Mouse (Mus musculus) hindbrain, embryonic 15.5 days (tissue): ENCODE results near the gene Ppp2r5c. TPM values are rescaled to one million over a fixed set of nuclear protein-coding genes. Genes with fewer than 3 reads are reported as not detected.
A peak's percentile ranks its signal among the peaks of the same experiment; 100 is the strongest.

Experiments used
- ATAC-seq: fragments of 200-750 bp; cut with Nextera tagmentation; 2 replicates; pipeline ENCODE4 v1.8.0; 2017; ENCODE audit warnings: low read depth, moderate number of reproducible peaks, moderate TSS enrichment; ENCODE audit not compliant: low FRiP score
- H3K27ac ChIP-seq: fragments of 300-500 bp; sonication (generic); replicated peaks from 2 replicates; pipeline ENCODE4 v1.5.1; 2015; ENCODE audit warnings: mild to moderate bottlenecking, inconsistent platforms
- H3K27me3 ChIP-seq: fragments of 300-500 bp; sonication (generic); 2 replicates; pipeline ENCODE4 v1.6.1; 2015; ENCODE audit warnings: control low read depth, inconsistent platforms
- H3K36me3 ChIP-seq: fragments of 300-500 bp; sonication (generic); 2 replicates; pipeline ENCODE4 v1.6.1; 2015; ENCODE audit warnings: control low read depth, inconsistent platforms
- H3K4me1 ChIP-seq: fragments of 300-500 bp; sonication (generic); replicated peaks from 2 replicates; pipeline ENCODE4 v1.6.1; 2015; ENCODE audit warnings: control low read depth, inconsistent platforms
- H3K4me2 ChIP-seq: fragments of 300-500 bp; sonication (generic); 2 replicates; pipeline ENCODE4 v1.6.1; 2015; ENCODE audit warnings: moderate library complexity, mild to moderate bottlenecking, inconsistent platforms
- H3K4me3 ChIP-seq: fragments of 300-500 bp; sonication (generic); 2 replicates; pipeline ENCODE4 v1.5.1; 2015; ENCODE audit warnings: mild to moderate bottlenecking, inconsistent platforms
- H3K9ac ChIP-seq: fragments of 300-500 bp; sonication (generic); 2 replicates; pipeline ENCODE4 v1.6.1; 2015; ENCODE audit warnings: inconsistent platforms
- H3K9me3 ChIP-seq: fragments of 300-500 bp; sonication (generic); 2 replicates; pipeline ENCODE4 v1.6.1; 2016; ENCODE audit warnings: control low read depth, inconsistent platforms
- WGBS: fragments of 180-500 bp; shearing (Covaris S2); methylation state at CpG from one replicate; pipeline ENCODE4 v1.1.7; 2015; 5-methylcytosine and 5-hydroxymethylcytosine counted together
- polyA plus RNA-seq: library from polyadenylated mRNA; unstranded; fragments of >200 nt; fragmentation: Nextera tagmentation; extraction: Ambion mirVana; gene quantifications from 2 replicates; pipeline ENCODE4 v1.2.1, GENCODE M21; 2015

Gene Ppp2r5c
- polyA plus RNA-seq, 1 experiment from 2014 or later, result 143 TPM

- Histone ChIP-seq H3K4me3 (no peak overlapping the region), H3K4me1 (peaks cover under 1% of the 10 kb centered on the region), H3K9ac (no peak overlapping the region), H3K36me3 (no peaks in the 10 kb centered on the region; the same call in 1 of the 2 replicates), H3K9me3 (no peaks in the 10 kb centered on the region), H3K4me2 (no peak overlapping the region), H3K27me3 (no peaks in the 10 kb centered on the region), H3K27ac (no peak overlapping the region)
- no peak for ATAC-seq
- 81% methylated on average over 9 of the region's 9 CpGs for WGBS
Measured at GRCm38 (mm10) chr12:110478601-110479008, 31.7 kb downstream of the Ppp2r5c start.

GRCm38 (mm10) chr12:110479268-110479667 is 32.3 kb downstream of the Ppp2r5c start:
- 81% methylated on average over 12 of the region's 12 CpGs for whole genome bisulfite sequencing
- H3K36me3 ChIP-seq, result no peaks in the 10 kb centered on the region; the same call in 1 of the 2 replicates
- H3K27ac ChIP-seq, result no peak overlapping the region
- no peaks in the 10 kb centered on the region for H3K27me3 ChIP-seq
- no peak overlapping the region for H3K4me2 ChIP-seq
- H3K4me1 ChIP-seq, result peaks cover 7% of the 10 kb centered on the region
- no peaks in the 10 kb centered on the region for H3K9me3 ChIP-seq
- H3K9ac ChIP-seq, result no peak overlapping the region
- ATAC-seq, result no peak
- H3K4me3 ChIP-seq, result no peak overlapping the region

GRCm38 (mm10) chr12:110480701-110481100 is 33.8 kb downstream of the Ppp2r5c start:
- Histone ChIP-seq H3K27me3 (no peaks in the 10 kb centered on the region), H3K9ac (no peak overlapping the region), H3K4me2 (no peak overlapping the region), H3K36me3 (no peaks in the 10 kb centered on the region; the same call in 1 of the 2 replicates), H3K4me3 (no peak overlapping the region), H3K9me3 (no peaks in the 10 kb centered on the region), H3K27ac (no peak overlapping the region), H3K4me1 (peaks cover 16% of the 10 kb centered on the region)
- ATAC-seq, result no peak
- 85% methylated on average over 4 of the region's 4 CpGs for WGBS

GRCm38 (mm10) chr12:110483761-110484160 is 36.8 kb downstream of the Ppp2r5c start:
- no peak for ATAC-seq
- Histone ChIP-seq H3K4me3 (no peak overlapping the region), H3K9ac (no peak overlapping the region), H3K27ac (no peak overlapping the region), H3K27me3 (no peaks in the 10 kb centered on the region), H3K4me1 (peaks cover 39% of the 10 kb centered on the region), H3K36me3 (no peaks in the 10 kb centered on the region), H3K4me2 (no peak overlapping the region), H3K9me3 (no peaks in the 10 kb centered on the region)
- WGBS, result 34% methylated on average over 6 of the region's 6 CpGs

- Histone ChIP-seq H3K27ac (peak overlapping the region; percentile 98), H3K9ac (peak overlapping the region; percentile 84), H3K27me3 (no peaks in the 10 kb centered on the region), H3K4me2 (peak overlapping the region; percentile 87), H3K4me3 (peak overlapping the region; percentile 77), H3K9me3 (no peaks in the 10 kb centered on the region), H3K4me1 (peaks cover 39% of the 10 kb centered on the region), H3K36me3 (no peaks in the 10 kb centered on the region)
- 3% methylated on average over 17 of the region's 17 CpGs for WGBS
- peak; percentile 48 for ATAC-seq
Measured at GRCm38 (mm10) chr12:110484824-110485584, 38.1 kb downstream of the Ppp2r5c start.

DNA sequence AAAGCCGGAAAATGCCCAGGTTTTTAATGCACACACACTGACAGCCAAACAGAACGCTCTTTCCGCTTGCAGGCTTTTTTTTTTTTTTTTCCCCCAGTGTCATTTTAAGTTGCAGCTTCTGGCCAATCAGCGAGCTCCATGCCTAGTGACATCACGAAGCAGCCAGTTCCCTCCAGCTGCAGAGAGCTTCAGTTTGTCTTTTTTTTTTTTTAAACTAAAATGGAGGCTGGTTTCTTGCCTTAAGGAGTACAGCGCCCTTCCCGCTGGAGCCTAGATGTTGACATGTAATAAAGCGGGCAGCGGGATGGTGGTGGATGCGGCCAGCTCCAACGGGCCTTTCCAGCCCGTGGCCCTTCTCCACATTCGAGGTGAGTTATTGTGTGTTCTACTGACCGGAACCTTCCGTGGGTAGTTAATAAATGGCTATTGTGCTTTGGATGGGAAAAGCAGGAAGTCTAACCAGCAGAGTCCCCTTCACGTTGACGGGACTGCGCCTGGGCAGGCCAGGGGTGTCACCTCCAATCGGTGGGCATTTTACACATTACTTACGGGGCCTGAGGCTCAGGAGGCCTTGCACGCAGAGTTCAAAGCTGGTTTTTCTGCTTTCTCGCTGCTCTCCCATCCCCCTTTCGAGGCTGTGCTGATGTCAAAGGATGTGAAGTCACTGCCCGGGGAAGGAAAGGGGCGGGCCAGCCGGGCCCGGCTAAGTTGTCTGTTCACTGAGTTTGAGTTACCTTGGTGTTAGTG is 38.8 kb downstream of the Ppp2r5c start:
- no peaks in the 10 kb centered on the region for H3K27me3 ChIP-seq
- peak; percentile 85 for ATAC-seq
- peak overlapping the region; percentile 87 for H3K4me2 ChIP-seq
- peak overlapping the region; percentile 84 for H3K9ac ChIP-seq
- peak overlapping the region; percentile 98 for H3K27ac ChIP-seq
- peaks cover 39% of the 10 kb centered on the region for H3K4me1 ChIP-seq
- WGBS, result under 1% methylated on average over 27 of the region's 27 CpGs
- H3K9me3 ChIP-seq, result no peaks in the 10 kb centered on the region
- no peaks in the 10 kb centered on the region for H3K36me3 ChIP-seq
- H3K4me3 ChIP-seq, result peak overlapping the region; percentile 77

DNA sequence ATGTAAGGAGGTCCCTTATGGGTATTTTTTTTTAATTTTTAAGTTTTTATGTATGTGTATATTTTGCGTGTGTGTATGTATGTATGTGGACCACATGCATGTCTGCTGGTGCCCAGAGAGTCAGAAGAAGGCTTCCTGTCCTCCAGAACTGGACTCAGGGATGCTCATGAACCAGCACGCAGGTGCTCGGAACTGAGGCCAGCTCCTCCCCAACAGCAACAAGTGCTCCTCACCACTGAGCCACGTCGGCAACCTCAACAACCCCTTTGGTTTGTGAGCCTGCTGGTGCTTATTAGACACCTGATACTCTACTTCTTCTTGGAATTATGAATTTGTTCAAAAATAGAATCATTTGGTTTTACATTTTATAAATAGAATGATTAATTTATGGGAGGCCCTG is 39.9 kb downstream of the Ppp2r5c start:
- Histone ChIP-seq H3K9me3 (no peaks in the 10 kb centered on the region), H3K27me3 (no peaks in the 10 kb centered on the region), H3K4me1 (peaks cover 39% of the 10 kb centered on the region), H3K4me2 (peak overlapping the region; percentile 87), H3K36me3 (no peaks in the 10 kb centered on the region), H3K9ac (peak overlapping the region; percentile 84), H3K27ac (peak overlapping the region; percentile 98; the same call in 1 of the 2 replicates), H3K4me3 (peak overlapping the region; percentile 77)
- ATAC-seq, result no peak
- WGBS, result 73% methylated on average over 5 of the region's 5 CpGs

DNA sequence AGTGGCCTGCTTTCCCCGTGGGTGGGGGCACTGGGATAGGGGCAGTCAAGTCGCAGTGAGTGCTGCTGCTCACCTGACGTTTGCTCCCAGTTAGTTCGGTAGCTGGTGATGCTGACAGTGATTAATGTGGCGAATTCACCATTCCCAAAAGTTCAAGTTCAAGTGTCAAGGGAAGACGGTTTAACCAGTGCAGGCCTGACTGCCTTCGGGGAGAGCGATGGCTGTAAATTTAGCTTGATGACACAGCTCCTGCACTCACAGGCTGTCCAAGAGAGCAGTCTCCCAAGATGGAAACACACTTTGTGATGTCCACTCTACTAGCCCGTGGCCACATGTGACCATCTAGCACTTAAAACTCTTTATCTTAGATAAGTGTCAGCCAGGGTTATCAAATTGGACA is 41.1 kb downstream of the Ppp2r5c start:
- H3K36me3 ChIP-seq, result no peaks in the 10 kb centered on the region
- H3K27me3 ChIP-seq, result no peaks in the 10 kb centered on the region
- peaks cover 39% of the 10 kb centered on the region for H3K4me1 ChIP-seq
- H3K4me2 ChIP-seq, result 0 out of 2 replicates have a peak overlapping the region, but pooled peaks have one; percentile 87
- no peak overlapping the region for H3K27ac ChIP-seq
- no peak overlapping the region for H3K9ac ChIP-seq
- no peaks in the 10 kb centered on the region for H3K9me3 ChIP-seq
- ATAC-seq, result no peak
- no peak overlapping the region for H3K4me3 ChIP-seq
- WGBS, result 68% methylated on average over 9 of the region's 9 CpGs

DNA sequence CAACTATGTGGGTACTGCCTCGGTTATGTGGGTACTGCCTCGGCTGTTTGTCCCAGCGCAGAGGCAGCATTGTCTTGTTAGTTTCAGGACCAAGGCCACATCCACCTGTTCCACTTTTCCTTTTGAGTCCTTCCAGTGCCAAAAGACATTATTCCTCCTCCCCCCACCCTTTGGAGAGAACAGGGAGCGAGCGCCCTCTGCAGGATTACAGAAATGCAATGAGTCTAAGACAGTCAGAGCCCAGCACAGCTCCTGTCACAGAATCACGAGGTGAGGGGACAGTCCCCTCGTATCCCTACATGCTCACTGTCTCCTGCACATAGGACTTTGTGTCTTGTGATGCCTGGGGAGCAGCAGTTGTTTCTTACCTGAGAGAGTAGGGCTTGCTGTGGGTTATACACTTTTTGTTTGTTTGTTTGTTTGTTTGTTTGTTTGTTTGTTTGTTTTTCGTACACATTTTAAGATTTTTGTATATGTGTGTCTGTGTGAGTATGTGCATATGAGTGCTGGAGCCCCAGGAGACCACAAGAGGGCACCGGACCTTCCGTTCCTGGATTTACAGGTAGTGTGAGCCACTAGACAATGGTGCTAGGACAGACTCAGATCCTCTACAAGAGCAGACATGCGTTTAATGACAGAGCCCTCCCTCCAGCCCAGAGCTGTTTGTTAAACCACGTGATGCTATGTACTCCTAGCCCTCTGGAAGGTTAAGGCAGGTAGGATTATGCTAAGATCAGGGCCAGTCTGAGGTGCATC is 43.2 kb downstream of the Ppp2r5c start:
- peaks cover 23% of the 10 kb centered on the region for H3K4me1 ChIP-seq
- H3K9me3 ChIP-seq, result no peaks in the 10 kb centered on the region
- H3K9ac ChIP-seq, result no peak overlapping the region
- no peak overlapping the region for H3K4me2 ChIP-seq
- no peaks in the 10 kb centered on the region for H3K36me3 ChIP-seq
- 92% methylated on average over 12 of the region's 12 CpGs for WGBS
- H3K27ac ChIP-seq, result no peak overlapping the region
- no peak overlapping the region for H3K4me3 ChIP-seq
- no peaks in the 10 kb centered on the region for H3K27me3 ChIP-seq
- ATAC-seq, result no peak

DNA sequence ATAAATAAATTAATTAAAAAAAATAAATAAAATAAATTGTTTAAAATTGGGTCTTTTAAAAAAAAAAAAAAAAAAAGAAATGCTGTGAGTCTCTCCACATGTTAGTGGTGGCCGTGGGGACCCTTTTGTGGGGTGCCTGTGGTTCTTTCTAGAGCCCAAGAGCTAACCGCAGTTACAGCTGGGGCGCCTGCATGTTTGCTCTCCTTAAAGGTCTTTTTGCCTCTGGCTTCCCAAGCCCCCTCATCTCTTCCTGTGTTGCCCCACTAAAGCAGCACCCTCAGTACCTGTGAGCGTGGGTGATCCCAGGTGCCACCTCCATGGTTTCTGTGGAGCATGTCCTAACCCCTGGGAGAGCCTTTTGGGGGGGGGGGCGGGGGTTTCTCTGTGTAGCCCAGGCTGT is 45.5 kb downstream of the Ppp2r5c start:
- peaks cover 19% of the 10 kb centered on the region for H3K4me1 ChIP-seq
- WGBS, result 96% methylated on average over 5 of the region's 5 CpGs
- no peak overlapping the region for H3K27ac ChIP-seq
- H3K9ac ChIP-seq, result no peak overlapping the region
- no peaks in the 10 kb centered on the region for H3K27me3 ChIP-seq
- no peaks in the 10 kb centered on the region for H3K36me3 ChIP-seq
- ATAC-seq, result no peak
- no peaks in the 10 kb centered on the region for H3K9me3 ChIP-seq
- H3K4me2 ChIP-seq, result no peak overlapping the region
- no peak overlapping the region for H3K4me3 ChIP-seq

- Histone ChIP-seq H3K4me3 (no peak overlapping the region), H3K27me3 (no peaks in the 10 kb centered on the region), H3K9ac (no peak overlapping the region), H3K4me1 (peaks cover 19% of the 10 kb centered on the region), H3K9me3 (no peaks in the 10 kb centered on the region), H3K36me3 (no peaks in the 10 kb centered on the region), H3K4me2 (no peak overlapping the region), H3K27ac (no peak overlapping the region)
- 95% methylated on average over 13 of the region's 13 CpGs for WGBS
- ATAC-seq, result no peak
Measured at GRCm38 (mm10) chr12:110493597-110494369, 46.9 kb downstream of the Ppp2r5c start.
